Mouse (Mus musculus) hindbrain, postnatal 0 days (tissue): Measurements from ENCODE around the gene Ryr3. TPM values are rescaled to one million over a fixed set of nuclear protein-coding genes. Genes with fewer than 3 reads are reported as not detected.

Experiments used
- ATAC-seq: fragments of 200-750 bp; cut with Nextera tagmentation; 2 replicates; pipeline ENCODE4 v1.8.0; 2017; ENCODE audit warnings: mild to moderate bottlenecking, moderate TSS enrichment, moderate library complexity
- DNase-seq: peaks from one replicate; pipeline ENCODE4 v3.0.0-alpha.2; 2015; ENCODE audit warnings: low spot score
- H3K27ac ChIP-seq: fragments of 300-500 bp; sonication (generic); 2 replicates; pipeline ENCODE4 v1.5.1; 2014; ENCODE audit warnings: mild to moderate bottlenecking
- H3K27me3 ChIP-seq: fragments of 300-500 bp; sonication (generic); 2 replicates; pipeline ENCODE4 v1.6.1; 2014; ENCODE audit warnings: low read length, mixed read lengths; ENCODE audit not compliant: insufficient read depth
- H3K36me3 ChIP-seq: fragments of 300-500 bp; sonication (generic); 2 replicates; pipeline ENCODE4 v1.6.1; 2014; ENCODE audit warnings: low read length, mixed read lengths; ENCODE audit not compliant: insufficient read depth
- H3K4me1 ChIP-seq: fragments of 300-500 bp; sonication (generic); 2 replicates; pipeline ENCODE4 v1.6.1; 2014; ENCODE audit warnings: antibody characterized with exemption, low read length, mixed read lengths; ENCODE audit not compliant: insufficient read depth
- H3K4me2 ChIP-seq: fragments of 300-500 bp; sonication (generic); 2 replicates; pipeline ENCODE4 v1.6.1; 2014; ENCODE audit warnings: low read depth, mild to moderate bottlenecking, low read length, moderate library complexity, mixed read lengths
- H3K4me3 ChIP-seq: fragments of 300-500 bp; sonication (generic); 2 replicates; pipeline ENCODE4 v1.5.1; 2014; ENCODE audit warnings: low read length
- H3K9ac ChIP-seq: fragments of 300-500 bp; sonication (generic); replicated peaks from 2 replicates; pipeline ENCODE4 v1.6.1; 2014; ENCODE audit warnings: mild to moderate bottlenecking, low read length, moderate library complexity, mixed read lengths
- H3K9me3 ChIP-seq: fragments of 300-500 bp; sonication (generic); 2 replicates; pipeline ENCODE4 v1.6.1; 2016; ENCODE audit warnings: low read length, mixed read lengths
- CTCF ChIP-seq: IDR thresholded peaks from 2 replicates; pipeline ENCODE4 v1.5.1; 2016; ENCODE audit warnings: antibody characterized with exemption, control low read depth, low read depth
- WGBS: fragments of 180-500 bp; shearing (Covaris S2); extraction: QIAGEN DNeasy Blood & Tissue Kit; methylation state at CpG from one replicate; pipeline ENCODE4 v1.1.7; 2014; 5-methylcytosine and 5-hydroxymethylcytosine counted together
- polyA plus RNA-seq: library from polyadenylated mRNA; unstranded; fragments of >200 nt; fragmentation: Nextera tagmentation; extraction: Ambion mirVana; gene quantifications from 2 replicates; pipeline ENCODE4 v1.2.1, GENCODE M21; 2015
- total RNA-seq: library from RNA; depleted of rRNA; stranded (reverse); fragments of >200 nt; gene quantifications from 2 replicates; pipeline ENCODE4 v1.2.3, GENCODE M21; 2014; rRNA removed

Gene Ryr3
- 12.7 and 31.2 TPM in 2 replicates for total RNA-seq
- 5.1 and 5.7 TPM in 2 replicates for polyA plus RNA-seq

- H3K36me3 ChIP-seq, result no peaks in the 10 kb centered on the region
- H3K9ac ChIP-seq, result peak within 1 kb of the TSS; percentile 57
- no peaks in the 10 kb centered on the region for H3K27me3 ChIP-seq
- TF ChIP-seq CTCF, result no peak; the same call in none of the 2 replicates
- H3K4me1 ChIP-seq, result peaks cover 12% of the 10 kb centered on the region; the same call in 1 of the 2 replicates
- H3K4me3 ChIP-seq, result peak within 1 kb of the TSS; percentile 52
- ATAC-seq (peak; percentile 96), DNase-seq (peak; percentile 87)
- under 1% methylated on average over 63 of the region's 72 CpGs for WGBS
- peak within 1 kb of the TSS; percentile 74 for H3K4me2 ChIP-seq
- H3K9me3 ChIP-seq, result no peaks in the 10 kb centered on the region
- H3K27ac ChIP-seq, result peak within 1 kb of the TSS; percentile 79
These were observed at the start of gene Ryr3 for GRCm38 (mm10) chr2:113216746-113217461. Gene Ryr3, minus strand, starts transcription at chr2:113217096.

- WGBS, result 56% methylated on average over 5 of the region's 5 CpGs
- no peaks in the 10 kb centered on the region for H3K27me3 ChIP-seq
- TF ChIP-seq CTCF, result no peak
- DNase-seq, result no peak
- H3K4me2 ChIP-seq, result no peak overlapping the region
- no peak for ATAC-seq
- no peak overlapping the region for H3K27ac ChIP-seq
- H3K36me3 ChIP-seq, result no peaks in the 10 kb centered on the region
- H3K9me3 ChIP-seq, result no peaks in the 10 kb centered on the region
- H3K4me1 ChIP-seq, result no peaks in the 10 kb centered on the region
- H3K4me3 ChIP-seq, result no peak overlapping the region
- no peak overlapping the region for H3K9ac ChIP-seq
These were observed 22.0 kb upstream of the Ryr3 start for GRCm38 (mm10) chr2:113238871-113239270.

- ATAC-seq (no peak), DNase-seq (no peak)
- Histone ChIP-seq H3K4me1 (no peaks in the 10 kb centered on the region), H3K4me3 (no peak overlapping the region), H3K9ac (no peak overlapping the region), H3K27ac (no peak overlapping the region), H3K27me3 (no peaks in the 10 kb centered on the region), H3K36me3 (no peaks in the 10 kb centered on the region), H3K4me2 (no peak overlapping the region), H3K9me3 (no peaks in the 10 kb centered on the region)
- no peak for TF ChIP-seq CTCF
- 89% methylated on average over 1 of the region's 1 CpGs for WGBS
These were observed 20.1 kb upstream of the Ryr3 start for GRCm38 (mm10) chr2:113236993-113237392.

- Histone ChIP-seq H3K4me1 (no peaks in the 10 kb centered on the region), H3K36me3 (no peaks in the 10 kb centered on the region), H3K4me3 (no peak overlapping the region), H3K27me3 (no peaks in the 10 kb centered on the region), H3K9ac (no peak overlapping the region), H3K27ac (no peak overlapping the region), H3K9me3 (no peaks in the 10 kb centered on the region), H3K4me2 (no peak overlapping the region)
- DNase-seq (peak; percentile 90), ATAC-seq (peak; percentile 64; the same call in 1 of the 2 replicates)
- WGBS, result 17% methylated on average over 3 of the region's 3 CpGs
- TF ChIP-seq CTCF, result peak; percentile 79
These were observed 17.7 kb upstream of the Ryr3 start for GRCm38 (mm10) chr2:113234559-113234958.

GRCm38 (mm10) chr2:113233356-113233755 is 16.5 kb upstream of the Ryr3 start:
- 43% methylated on average over 3 of the region's 3 CpGs for WGBS
- H3K4me3 ChIP-seq, result no peak overlapping the region
- H3K9me3 ChIP-seq, result no peaks in the 10 kb centered on the region
- H3K4me1 ChIP-seq, result no peaks in the 10 kb centered on the region
- no peaks in the 10 kb centered on the region for H3K36me3 ChIP-seq
- DNase-seq, result no peak
- no peak for TF ChIP-seq CTCF
- H3K27ac ChIP-seq, result no peak overlapping the region
- H3K4me2 ChIP-seq, result no peak overlapping the region
- no peaks in the 10 kb centered on the region for H3K27me3 ChIP-seq
- ATAC-seq, result no peak
- H3K9ac ChIP-seq, result no peak overlapping the region

- Histone ChIP-seq H3K27ac (peak overlapping the region; percentile 79; the same call in 1 of the 2 replicates), H3K27me3 (no peaks in the 10 kb centered on the region), H3K9me3 (no peaks in the 10 kb centered on the region), H3K4me3 (peak overlapping the region; percentile 52), H3K4me1 (peaks cover 12% of the 10 kb centered on the region; the same call in 1 of the 2 replicates), H3K9ac (peak overlapping the region; percentile 57), H3K4me2 (peak overlapping the region; percentile 74), H3K36me3 (no peaks in the 10 kb centered on the region)
- no peak; the same call in 1 of the 2 replicates for TF ChIP-seq CTCF
- peak; percentile 16; the same call in 1 of the 2 replicates for ATAC-seq
- peak; percentile 32 for DNase-seq
- 3% methylated on average over 23 of the region's 23 CpGs for WGBS
These were observed 671 bp downstream of the Ryr3 start for GRCm38 (mm10) chr2:113216105-113216745.
